Mouse (Mus musculus) liver, postnatal 0 days (tissue): Measurements from ENCODE around the gene Serpina5.

ENCODE experiments used
- CTCF ChIP-seq: sonication (generic); IDR thresholded peaks from 2 replicates; pipeline ENCODE4 v1.5.1; 2016; ENCODE audit warnings: antibody characterized with exemption, low read depth
- EP300 ChIP-seq: IDR thresholded peaks from 2 replicates; pipeline ENCODE4 v1.6.1; 2016; ENCODE audit warnings: antibody characterized with exemption, low read depth, mild to moderate bottlenecking

- TF ChIP-seq CTCF (no peak), EP300 (no peak)
Measured at GRCm38 (mm10) chr12:104057050-104057449, 43.9 kb upstream of the Serpina5 start.
